Mouse (Mus musculus): Measurements from ENCODE around the gene Spocd1.
"Not testable (repeated sequence)": the region's sequence is repeated elsewhere in the genome, so short reads cannot be mapped to it uniquely, and the experiment has no call there.

Spocd1 gene

DNA sequence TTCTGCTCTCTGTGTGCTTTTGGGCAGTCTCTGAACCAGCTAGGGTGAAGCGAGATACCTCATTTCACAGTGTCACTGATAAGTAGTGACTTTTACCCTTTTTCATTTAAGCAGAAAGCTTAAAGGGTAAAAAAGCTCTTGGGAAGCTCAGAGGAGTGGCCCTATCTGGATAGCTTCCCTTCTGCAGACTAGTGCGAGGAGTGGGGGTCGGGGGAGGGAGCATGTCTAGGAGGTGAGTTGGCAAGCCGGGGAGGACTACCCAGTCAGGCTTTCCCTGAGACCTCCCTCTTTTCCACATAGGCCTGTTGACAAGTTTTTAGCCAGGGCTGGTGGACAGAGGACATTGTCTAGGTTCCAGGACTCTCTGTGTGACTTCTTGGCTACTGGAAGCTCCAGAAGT lies at the start of gene Spocd1:
Gene Spocd1 (plus strand): TSS at position 301 of the 400 bp plus-strand sequence.
- DNase-seq (ENCODE audit: low spot score in 2 of 2) = no peak

DNA sequence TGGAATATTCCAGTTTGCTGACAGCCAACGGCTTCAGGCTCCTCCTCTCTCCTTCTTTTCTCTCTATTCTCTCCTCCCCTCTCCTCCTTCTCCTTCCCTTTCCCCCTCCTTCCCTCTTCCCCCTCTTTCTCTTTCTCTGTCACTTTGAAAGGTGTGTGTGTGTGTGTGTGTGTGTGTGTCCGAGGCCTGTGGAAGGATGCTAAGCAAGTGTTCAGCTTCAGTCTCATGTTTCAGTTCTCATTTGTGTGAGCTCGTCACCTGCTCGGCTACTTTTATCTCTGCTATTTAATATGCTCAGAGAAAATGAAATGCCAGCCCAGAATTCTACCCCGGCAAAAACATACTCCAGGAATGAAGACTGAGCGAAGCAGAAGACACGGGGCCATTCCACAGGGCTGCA lies 48.4 kb upstream of the Spocd1 start:
- DNase-seq (ENCODE audit: low spot score in 2 of 2) = no peak

DNA sequence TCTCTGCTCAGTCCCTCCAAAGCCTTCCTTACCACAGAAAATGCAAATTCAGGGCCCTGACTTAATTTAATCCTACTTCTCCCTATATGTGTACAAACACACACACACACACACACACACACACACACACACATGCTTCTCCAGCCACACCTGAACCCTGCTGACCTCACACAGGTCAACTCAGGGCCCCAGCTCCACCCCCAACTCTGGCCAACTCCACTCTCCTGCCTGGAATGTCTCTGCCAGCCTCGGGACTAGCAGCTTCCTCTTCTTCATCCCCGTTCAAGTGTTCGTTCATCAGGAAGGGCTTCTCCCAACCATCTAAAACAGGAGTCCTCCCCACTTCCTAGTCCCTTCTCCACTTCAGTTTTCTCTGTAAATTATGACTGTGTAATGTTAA lies 47.4 kb upstream of the Spocd1 start:
- DNase-seq (ENCODE audit: low spot score in 2 of 2) = no peak

DNA sequence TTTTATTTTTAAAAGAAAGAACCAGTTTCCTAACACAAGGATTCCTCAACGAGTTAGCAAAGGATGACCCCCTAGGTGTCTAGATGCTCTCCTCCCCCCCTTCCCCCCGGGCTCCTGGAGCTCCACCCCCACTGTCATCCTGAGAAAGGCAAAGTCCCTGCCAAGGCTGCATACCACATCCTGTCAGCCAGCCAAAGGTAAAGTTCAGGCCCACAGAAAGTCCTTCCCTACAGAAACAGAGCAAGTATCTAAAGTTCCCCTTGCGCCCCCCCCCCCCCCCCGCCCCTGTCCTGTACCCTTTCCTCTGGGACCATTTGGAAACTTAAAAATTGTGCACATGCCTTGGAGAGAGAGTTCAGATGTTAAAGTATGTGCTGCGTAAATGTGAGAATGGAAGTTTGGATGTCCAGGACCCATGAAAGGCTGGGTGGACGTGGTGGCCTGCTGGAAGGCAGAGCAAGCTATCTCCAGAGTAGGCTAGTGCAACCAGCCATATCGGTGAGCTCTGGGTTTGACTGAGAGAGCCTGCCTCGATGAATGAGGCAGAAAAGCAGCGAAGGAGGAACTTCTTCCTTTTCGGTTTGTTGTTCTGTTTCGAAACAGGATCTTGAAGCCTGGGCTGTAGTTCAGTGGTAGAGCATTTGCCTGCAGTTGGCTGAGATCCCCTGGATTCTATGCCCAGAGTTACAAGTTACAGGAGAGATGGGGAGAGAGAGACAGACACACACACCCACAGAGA lies 46.3 kb upstream of the Spocd1 start:
- DNase-seq (ENCODE audit: low spot score in 2 of 2) = peak in 1 of 2 experiments; percentile 44

DNA sequence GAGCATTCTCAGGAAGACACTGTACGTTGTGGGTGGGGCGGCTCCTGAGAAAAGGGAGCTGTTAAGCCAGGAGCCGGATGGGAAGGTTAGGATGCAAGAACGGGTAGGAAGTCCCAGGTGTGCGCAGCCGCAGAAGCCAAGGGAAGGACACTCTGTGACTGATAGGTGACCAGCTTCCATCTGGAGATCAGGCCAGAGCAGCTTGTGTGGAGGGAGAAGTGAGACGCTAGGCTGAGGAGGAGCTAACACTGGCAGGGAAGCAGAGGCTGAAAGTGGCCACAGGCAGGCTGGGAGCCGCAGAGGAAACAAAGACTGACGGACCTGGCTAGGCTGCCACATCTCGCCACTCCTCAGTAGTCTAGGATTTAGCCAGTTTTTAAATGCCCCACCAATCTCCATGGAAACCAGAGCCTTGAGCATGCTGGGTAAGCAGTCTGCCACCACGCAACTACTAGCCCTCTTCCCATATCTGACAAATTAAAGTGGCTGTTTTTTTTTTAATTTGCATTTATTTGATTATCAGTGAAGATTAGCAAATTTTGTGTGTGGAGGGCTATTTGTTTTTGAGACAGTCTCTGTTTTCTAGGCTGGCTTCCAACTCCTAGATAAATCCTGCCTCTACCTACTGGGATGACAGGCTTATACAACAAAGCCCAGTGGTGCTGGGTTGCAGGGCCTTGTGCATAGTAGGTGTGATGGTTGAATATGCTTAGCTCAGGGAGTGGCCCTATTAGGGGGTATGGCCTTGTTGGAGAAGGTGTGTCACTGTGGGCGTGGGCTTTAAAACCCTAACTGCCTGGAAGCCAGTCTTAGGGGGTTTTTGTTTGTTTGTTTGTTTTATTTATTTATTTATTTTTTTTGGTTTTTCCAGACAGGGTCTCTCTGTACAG lies 44.8 kb upstream of the Spocd1 start:
- no peak for DNase-seq (ENCODE audit: low spot score in 2 of 2)

DNA sequence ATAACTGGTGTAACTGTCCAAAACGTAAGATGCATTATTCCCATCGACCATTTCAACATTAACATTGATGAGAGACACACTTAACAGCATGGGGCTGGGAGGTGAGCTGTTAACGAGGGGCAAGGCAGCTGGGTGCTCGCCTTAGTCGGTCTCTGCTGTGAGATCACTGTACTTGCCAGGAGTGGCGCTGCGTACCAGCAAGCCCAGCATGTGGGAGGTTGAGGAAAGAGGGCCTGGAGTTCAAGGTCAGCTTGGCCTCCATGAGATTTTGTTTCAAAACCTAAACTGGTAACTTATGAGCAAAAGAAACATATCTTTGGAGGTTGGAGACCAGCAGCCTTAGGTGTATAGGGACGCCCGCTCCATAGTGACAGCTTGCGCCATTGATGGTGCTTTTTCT lies 39.4 kb upstream of the Spocd1 start:
- no peak for DNase-seq (ENCODE audit: low spot score in 2 of 2)

DNA sequence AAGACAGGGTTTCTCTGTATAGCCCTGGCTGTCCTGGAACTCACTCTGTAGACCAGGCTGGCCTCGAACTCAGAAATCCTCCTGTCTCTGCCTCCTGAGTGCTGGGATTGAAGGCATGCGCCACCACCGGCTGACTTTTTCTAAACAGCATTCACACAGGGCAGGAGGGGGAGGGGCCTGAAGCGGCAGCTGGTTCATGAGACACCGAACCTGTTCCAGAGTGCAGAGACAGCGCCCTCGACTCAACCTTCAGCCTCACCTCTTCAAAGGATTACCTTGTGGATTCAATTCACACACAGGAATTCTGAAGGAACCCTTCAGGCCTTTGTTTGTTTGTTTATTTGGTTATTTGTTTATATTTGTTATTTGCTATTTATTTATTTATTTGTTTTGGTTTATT lies 39.0 kb upstream of the Spocd1 start:
- no peak for DNase-seq (ENCODE audit: low spot score in 2 of 2)

DNA sequence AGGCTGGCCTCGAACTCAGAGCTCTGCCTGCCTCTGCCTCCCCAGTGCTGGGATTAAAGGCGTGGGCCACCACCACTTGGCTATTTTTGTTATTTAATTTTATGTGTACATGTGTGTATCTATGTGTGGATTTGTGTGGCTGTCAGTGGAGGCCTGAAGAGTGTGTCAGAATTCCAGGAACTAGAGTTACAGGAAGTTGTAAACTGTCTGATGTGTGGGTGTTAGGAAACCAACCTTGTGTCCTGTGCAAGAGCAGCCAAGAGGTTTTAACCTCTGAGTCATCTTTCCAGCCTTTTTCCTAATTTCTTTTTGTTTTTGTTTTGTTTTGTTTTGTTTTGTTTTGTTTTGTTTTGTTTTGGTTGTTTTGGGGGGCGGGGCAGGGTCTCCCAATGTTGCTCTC lies 34.2 kb upstream of the Spocd1 start:
- no peak for DNase-seq (ENCODE audit: low spot score in 2 of 2)

DNA sequence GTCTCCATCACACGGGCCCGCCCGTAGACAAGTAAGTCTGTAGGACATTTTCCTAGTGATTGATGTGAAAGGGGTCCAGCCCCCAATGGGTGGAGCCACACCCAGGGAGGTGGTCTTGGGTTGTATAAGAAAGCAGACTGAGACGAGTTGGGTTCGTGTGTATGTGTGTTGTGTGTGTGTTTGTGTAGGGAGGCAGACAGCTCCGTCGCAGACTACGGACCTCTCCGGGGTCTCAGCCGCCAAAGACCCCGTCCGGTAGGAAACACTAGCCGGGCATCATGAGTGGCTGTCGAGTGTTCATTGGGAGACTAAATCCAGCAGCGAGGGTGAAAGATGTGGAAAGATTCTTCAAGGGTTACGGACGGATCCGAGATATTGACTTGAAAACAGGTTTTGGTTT lies 30.2 kb upstream of the Spocd1 start:
- DNase-seq (ENCODE audit: low spot score in 2 of 2) = not testable (repeated sequence)

DNA sequence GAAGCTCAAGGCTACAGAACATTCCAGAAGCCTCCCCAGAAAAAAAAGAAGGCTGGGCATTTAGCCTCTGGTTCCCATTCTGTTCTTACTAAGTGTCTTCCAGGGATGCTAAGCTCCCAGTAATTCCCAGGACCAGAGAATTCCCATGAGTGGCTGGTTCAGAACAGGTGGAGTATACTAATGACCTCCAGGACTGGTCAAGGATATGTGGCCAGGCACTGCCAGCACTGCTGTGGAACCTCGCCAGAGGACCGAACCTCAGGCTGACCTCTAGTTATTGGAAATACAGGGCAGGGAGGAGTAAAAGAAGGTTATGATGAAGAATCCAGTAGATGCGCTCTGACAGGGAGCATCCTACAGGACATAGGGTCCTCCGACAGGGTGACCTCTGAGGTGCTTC lies 26.7 kb upstream of the Spocd1 start:
- DNase-seq (ENCODE audit: low spot score in 2 of 2) = no peak

DNA sequence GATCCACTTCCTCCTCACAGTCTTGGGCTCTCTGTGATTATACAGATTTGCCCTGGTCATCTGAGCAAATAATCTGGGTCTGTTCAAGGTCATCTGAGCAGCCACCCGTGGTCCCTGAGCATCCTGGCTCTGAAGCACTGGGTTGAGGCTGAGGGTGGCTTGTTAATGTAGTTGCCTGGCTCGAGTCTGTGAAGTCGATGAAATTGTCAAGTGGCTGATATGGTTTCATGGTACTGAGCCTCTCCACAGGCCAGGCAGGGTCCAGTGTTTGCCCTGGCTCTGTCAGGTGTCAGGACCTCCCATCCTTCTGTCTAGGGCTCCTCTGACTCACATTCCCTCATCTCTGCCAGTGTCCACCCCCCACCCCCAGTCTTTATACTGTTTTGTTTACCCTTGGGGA lies 25.5 kb upstream of the Spocd1 start:
- no peak for DNase-seq (ENCODE audit: low spot score in 2 of 2)

DNA sequence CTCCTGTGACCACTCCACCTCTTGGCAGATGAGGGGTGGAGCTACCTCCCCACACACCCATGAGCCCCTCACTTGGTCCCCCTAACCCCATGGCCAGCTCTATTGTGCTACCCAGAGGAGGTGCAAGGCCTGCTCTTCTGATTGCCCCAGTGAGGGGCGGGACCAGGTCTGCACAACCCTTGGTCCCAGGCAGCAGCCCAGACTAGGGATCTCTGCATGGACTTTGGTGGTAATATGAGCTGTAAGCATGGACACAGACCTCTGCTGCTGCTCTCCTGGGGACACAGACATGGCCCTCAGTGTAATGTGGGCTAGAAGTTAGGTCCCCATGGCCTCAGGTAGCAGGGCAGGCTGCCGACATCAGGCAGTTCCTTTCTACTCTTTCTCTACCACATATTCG lies 24.0 kb upstream of the Spocd1 start:
- DNase-seq (ENCODE audit: low spot score in 2 of 2) = no peak

DNA sequence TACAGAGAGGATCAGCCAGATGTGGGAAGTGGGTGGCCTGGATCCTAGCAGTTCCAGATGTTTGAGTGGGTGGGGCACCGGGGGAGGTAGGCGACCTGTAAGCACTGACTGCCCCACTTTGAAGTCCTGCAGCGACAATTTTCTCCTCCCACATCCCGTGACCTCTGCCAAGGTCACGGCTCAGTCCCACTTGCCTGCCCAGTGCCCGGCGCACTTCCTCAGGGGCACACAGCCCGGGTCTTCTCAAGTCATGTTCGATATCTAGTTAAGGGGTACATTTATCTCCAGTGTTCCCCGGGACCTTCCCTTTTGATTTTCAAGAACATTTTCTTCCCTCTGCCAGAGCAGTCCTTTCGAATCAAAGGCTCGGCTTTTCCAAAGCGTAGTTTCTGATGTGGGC lies 23.0 kb upstream of the Spocd1 start:
- no peak for DNase-seq (ENCODE audit: low spot score in 2 of 2)

DNA sequence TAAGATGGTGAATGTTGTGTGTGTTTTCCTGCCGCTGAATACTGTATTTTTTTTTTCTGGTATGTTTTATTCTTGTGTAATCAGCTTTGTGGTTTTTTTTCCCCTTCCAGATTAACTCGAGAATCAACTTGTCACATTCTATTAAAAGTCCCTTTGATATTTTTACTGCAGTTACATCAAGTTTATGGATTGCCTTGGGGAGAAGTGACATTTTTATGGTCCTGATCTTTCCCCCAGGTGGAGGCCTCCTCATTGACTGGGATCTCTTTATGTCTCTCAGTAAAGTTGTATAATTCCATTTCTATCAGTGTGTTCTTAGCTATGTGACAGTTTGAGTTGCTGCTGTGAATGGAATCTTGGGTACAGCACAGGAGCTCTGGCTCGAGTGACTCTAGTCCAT lies 20.2 kb upstream of the Spocd1 start:
- no peak for DNase-seq (ENCODE audit: low spot score in 2 of 2)

DNA sequence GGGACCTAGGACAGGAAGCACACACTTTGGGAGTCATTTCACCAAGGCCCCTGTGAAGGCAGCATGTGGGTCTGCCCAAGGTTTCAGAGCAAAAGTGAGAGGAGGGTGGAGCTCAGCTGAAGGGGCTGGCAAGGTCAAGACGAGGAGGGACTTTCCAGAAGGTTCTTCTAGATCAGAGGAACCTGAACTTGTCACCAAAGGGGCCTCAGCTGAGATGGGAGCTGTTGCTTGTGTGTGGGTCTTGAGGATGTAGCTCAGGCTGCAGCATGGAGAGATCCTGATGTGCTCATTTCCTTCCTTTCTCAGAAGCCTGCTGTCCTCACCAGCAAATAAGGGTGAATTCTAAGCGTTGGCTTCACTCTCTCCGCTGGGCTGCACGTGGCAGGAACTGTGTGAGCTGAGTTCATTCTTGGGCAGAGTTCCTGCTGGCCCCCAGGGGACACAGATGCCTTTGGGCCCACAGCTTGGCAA lies 19.8 kb upstream of the Spocd1 start:
- DNase-seq (ENCODE audit: low spot score in 2 of 2) = no peak

DNA sequence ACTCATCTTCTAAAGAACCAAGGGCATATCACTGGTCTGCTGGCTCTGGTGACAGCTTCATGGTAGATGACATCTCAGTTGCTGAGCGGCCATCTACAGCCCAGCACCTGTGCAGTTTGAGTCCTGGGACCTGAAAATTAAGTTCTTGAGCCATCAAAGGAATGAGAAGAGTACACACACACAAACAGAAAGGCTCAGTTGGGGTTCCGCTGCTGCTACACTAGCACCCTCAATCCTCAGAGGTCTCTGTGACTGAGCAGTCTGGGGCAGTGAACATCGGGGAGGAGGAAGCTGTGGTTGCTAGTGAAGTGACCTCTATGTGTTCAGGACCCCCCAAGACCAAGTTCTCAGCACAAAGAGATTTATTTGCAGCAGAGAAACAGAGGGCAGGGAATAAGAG lies 16.1 kb upstream of the Spocd1 start:
- no peak for DNase-seq (ENCODE audit: low spot score in 2 of 2)

DNA sequence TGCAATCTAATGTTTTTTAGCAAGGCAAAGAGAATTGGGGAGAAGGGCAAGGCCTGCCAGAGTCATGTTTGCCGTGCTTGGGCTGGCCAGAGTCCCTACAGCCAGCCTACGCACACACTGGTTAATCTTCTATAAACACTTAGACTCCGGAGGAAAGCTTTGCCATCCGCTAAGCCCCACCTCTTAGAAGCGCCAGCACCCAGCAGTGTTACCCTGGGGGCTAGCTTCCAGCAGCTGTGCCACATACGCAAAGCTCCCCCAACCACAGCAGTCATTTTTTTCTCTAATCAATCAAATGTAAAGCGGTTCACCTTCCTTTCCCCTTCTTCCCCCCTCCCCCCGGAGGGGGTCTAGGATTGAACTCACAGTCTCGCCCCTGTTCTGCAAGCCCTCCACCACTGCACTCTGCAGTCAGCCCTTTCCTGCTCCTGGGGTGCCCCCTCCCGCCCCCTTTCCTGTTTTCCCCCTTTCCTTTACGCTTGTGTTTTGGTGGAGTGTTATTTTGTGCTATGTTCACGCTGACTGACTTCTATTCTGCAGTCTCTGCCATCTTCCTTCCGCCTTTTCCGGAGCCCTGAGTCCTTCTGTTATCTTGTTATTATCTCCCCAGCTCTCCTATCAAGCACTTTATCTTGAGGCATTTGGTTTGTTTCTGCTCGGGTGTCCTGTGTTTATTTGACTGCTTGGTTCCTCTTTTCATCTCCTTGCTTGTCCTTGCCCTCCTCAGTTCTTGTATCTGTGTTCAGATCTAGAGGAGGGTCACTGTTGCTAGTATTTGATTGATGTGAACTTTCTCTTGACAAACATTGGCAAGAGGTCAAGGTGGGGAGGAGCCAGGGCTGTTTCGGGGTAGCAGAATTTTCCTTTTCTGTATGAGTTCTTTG lies 15.0 kb upstream of the Spocd1 start:
- DNase-seq (ENCODE audit: low spot score in 2 of 2) = no peak

DNA sequence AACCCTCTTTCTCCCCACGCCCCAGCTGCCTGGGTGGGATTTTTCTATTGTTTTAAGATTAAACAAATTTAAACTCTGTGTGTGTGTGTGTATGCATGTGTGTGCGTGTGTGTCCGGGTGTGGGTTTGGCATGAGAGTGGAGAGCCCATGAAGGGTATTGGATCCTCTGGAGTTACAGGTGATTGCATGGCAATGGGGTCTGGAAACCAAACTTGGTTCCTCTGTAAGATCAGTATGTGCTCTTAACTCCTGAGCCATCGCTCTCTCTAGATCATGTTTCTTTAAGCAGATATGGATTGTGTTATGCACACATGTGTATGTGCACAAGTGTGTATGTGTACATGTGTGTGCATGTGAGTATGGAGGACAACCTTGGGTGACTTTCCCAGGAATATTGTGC lies 14.4 kb upstream of the Spocd1 start:
- no peak for DNase-seq (ENCODE audit: low spot score in 2 of 2)

DNA sequence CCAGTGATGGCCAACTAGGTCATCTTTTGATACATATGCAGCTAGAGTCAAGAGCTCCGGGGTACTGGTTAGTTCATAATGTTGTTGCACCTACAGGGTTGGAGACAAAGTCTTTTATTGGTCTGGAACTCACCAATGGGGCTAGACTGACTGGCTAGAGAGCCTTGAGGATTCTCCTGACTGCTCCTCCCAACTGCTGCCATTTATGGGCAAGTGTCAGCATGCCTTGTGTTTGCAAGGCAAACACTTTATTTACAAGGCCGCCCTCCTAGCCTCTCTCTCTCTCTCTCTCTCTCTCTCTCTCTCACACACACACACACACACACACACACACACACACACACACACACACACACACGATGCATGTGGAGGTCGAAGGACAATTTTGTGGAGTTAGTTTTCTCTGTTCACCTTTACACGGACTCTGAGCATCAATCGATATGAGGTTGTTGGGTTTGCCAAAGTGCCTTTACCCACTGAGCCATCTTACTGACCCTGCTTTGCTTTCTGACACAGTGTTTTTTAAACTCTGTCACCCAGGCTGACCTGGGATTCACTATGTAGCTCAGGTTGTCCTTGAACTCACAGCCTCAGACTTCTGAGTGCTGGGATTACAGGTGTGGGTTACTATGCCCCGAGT lies 13.6 kb upstream of the Spocd1 start:
- no peak for DNase-seq (ENCODE audit: low spot score in 2 of 2)

DNA sequence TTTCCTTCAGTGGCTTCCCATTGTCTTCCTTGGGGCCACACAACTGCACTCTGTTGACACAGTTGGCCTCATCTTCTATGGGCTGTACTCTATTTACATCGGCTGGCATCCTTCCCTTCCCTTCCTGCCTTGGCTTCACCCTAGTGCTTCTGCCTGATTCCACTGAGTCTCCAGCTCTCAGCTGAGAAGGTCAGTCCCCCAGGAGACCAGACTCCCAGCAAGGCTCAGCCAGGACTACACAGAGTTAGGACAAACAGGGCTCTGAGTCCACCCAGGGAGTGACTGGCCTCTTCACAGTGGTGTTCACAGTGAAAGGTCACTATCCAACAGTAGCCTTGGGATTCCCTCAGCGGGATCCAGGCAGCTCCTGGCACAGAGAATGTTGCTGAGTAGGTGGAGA lies 12.9 kb upstream of the Spocd1 start:
- no peak for DNase-seq (ENCODE audit: low spot score in 2 of 2)

DNA sequence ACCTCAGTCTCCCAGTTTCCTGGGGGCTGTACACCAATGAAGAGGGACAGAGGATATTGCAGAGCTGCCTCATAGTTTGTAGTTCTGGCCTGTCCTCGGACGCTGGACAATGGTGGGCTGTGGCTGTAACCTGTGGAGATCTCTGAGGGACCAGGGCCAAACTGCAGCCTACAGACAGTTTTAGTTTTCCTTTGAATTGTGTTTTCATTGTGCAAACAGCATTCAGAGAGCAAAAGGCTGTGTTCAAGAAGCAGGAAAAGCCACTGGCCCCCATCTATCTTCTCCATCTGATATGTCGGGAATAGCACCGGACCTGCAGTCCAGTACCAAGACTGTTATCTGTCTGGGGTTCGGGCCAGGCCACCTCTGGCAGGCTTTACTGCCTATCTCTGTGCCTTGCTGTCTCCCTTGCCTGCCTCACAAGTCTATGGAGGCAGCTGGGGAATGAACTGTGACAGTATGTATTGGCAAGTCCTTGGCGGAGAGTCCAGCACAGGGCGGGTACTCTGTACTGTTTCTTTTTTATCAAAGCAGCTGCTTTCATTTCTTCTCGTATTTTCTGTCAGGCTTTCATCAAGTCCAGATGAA lies 11.9 kb upstream of the Spocd1 start:
- no peak for DNase-seq (ENCODE audit: low spot score in 2 of 2)

Data from urinary bladder, postnatal 4 days (tissue).